Mouse (Mus musculus): ENCODE measurements around the gene Kcnmb2. TPM values are rescaled to one million over a fixed set of nuclear protein-coding genes. Genes with fewer than 3 reads are reported as not detected.

Kcnmb2 gene
- polyA plus RNA-seq, 1 experiment from 2014 or later = 1.3 TPM

DNA sequence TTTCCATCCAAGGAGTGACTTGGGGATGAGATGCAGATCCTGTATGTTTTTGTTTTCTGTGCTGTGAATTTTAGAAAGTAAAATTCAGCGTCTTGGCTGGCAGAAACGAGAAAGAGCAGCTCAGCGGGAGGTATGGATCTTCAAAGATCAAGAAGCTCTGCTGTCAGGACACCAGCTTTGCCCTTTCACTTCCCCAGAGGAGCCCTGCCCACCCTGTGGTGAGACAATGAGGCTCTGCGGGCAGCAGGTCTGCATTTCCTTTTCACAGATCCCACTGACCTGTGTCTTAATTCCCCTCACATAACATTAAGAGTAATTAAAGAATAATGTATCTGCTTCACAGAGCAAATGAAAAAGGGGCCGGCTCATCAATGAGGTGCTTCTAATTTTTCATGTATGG is 226.1 kb downstream of the Kcnmb2 start:
- no peak for ATAC-seq (ENCODE audit: low FRiP score, low TSS enrichment)
- H3K4me3 ChIP-seq (ENCODE audit: low read depth, low read length) = no peak overlapping the region
- 15% methylated on average over 5 of the region's 5 CpGs for WGBS
- H3K9ac ChIP-seq (ENCODE audit: low read length) = no peak overlapping the region
- no peaks in the 10 kb centered on the region for H3K27me3 ChIP-seq (ENCODE audit: control insufficient read depth, insufficient read depth, low read length)
- H3K36me3 ChIP-seq (ENCODE audit: control insufficient read depth, insufficient read depth, low read length) = no peaks in the 10 kb centered on the region
- no peak overlapping the region for H3K27ac ChIP-seq (replicated peaks)
- TF ChIP-seq EP300 (optimal IDR thresholded peaks at IDR 0.05) = no peak
- no peak for TF ChIP-seq CTCF (IDR thresholded peaks at IDR 0.05; ENCODE audit: low read depth)
- H3K4me1 ChIP-seq (replicated peaks; ENCODE audit: control insufficient read depth, insufficient read depth) = no peaks in the 10 kb centered on the region
- DNase-seq (ENCODE audit: low spot score) = no peak
- no peak overlapping the region for H3K4me2 ChIP-seq (replicated peaks; ENCODE audit: low read depth)
- no peaks in the 10 kb centered on the region for H3K9me3 ChIP-seq (ENCODE audit: control insufficient read depth, low read length)

DNA sequence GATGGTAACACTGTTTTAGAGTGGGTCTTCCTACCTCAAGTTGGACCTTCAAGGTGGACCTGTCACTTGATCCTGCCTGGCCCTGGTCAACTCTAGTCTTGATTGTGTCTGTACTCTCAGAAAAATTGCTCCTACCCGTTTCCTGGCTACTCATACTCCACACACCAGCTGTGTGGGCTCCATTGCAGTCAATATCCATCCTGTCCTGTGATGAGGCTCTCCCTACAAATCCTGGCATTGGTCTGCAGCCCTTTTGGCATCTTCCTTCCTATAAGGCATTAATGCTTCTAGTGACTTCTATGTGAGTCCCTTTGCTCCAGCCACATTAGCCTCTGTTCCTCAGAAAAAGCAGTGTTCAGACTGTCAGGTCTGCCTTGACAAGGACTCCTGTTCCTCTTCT is 228.4 kb downstream of the Kcnmb2 start:
- H3K9me3 ChIP-seq (ENCODE audit: control insufficient read depth, low read length) = no peaks in the 10 kb centered on the region
- H3K9ac ChIP-seq (ENCODE audit: low read length) = no peak overlapping the region
- no peak overlapping the region for H3K27ac ChIP-seq (replicated peaks)
- no peaks in the 10 kb centered on the region for H3K27me3 ChIP-seq (ENCODE audit: control insufficient read depth, insufficient read depth, low read length)
- no peak for DNase-seq (ENCODE audit: low spot score)
- 43% methylated on average over 1 of the region's 1 CpGs for WGBS
- H3K4me2 ChIP-seq (replicated peaks; ENCODE audit: low read depth) = no peak overlapping the region
- H3K4me3 ChIP-seq (ENCODE audit: low read depth, low read length) = no peak overlapping the region
- H3K4me1 ChIP-seq (replicated peaks; ENCODE audit: control insufficient read depth, insufficient read depth) = no peaks in the 10 kb centered on the region
- TF ChIP-seq CTCF (IDR thresholded peaks at IDR 0.05; ENCODE audit: low read depth) (no peak), EP300 (optimal IDR thresholded peaks at IDR 0.05) (no peak)
- no peaks in the 10 kb centered on the region for H3K36me3 ChIP-seq (ENCODE audit: control insufficient read depth, insufficient read depth, low read length)
- no peak for ATAC-seq (ENCODE audit: low FRiP score, low TSS enrichment)

DNA sequence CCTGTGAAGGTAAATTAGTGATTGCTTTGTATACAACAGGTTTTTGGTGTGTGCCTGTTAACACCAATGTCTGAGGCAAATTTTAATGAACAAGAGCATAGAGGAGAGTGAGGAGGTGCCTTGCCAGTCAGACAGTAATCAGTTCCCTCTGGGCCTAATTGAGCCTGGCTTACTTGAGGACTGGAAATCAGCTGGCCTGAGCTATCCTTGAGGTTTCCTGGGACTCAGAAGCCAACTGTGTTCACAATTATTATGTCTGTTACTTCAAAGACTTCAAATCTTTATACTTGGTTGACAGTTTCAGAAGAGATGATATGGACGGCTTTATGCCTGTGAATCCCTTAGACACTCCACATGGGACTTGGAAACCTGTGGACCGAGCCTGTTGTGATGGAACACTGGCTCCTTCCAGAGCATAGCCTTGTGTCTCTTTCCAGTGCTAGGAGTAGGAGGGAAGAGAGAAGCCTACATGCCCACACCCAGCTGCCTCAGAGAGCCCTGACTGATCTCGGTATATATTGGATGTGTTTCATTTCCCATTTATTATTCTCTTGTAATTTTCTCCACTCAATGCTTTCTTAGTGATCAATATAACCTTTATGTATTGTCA is 230.2 kb downstream of the Kcnmb2 start:
- Histone ChIP-seq H3K4me1 (replicated peaks; ENCODE audit: control insufficient read depth, insufficient read depth) (no peaks in the 10 kb centered on the region), H3K9ac (ENCODE audit: low read length) (no peak overlapping the region), H3K36me3 (ENCODE audit: control insufficient read depth, insufficient read depth, low read length) (no peaks in the 10 kb centered on the region), H3K27ac (replicated peaks) (no peak overlapping the region), H3K9me3 (ENCODE audit: control insufficient read depth, low read length) (no peaks in the 10 kb centered on the region), H3K4me2 (replicated peaks; ENCODE audit: low read depth) (no peak overlapping the region), H3K4me3 (ENCODE audit: low read depth, low read length) (no peak overlapping the region), H3K27me3 (ENCODE audit: control insufficient read depth, insufficient read depth, low read length) (no peaks in the 10 kb centered on the region)
- ATAC-seq (ENCODE audit: low FRiP score, low TSS enrichment) = no peak
- TF ChIP-seq CTCF (IDR thresholded peaks at IDR 0.05; ENCODE audit: low read depth) (no peak), EP300 (optimal IDR thresholded peaks at IDR 0.05) (no peak)
- DNase-seq (ENCODE audit: low spot score) = no peak
- WGBS = 83% methylated on average over 3 of the region's 3 CpGs

DNA sequence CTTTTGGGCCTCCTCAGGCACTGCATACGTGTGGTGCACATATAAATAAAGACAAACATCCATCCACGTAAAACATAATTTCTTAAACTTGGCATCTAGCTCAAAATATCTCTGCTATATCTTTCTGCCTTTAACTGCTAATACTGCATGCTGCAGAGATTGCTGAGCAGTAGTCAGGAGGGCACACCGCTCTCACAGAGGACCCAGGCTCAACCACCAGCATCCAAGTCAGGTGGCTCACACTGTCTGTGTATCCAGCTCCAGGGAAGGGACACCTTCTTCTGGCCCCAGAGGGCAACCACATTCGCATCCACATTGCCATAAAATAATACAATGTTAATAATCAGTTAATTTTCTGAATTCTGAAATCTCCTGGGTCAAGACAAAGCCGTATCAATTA is 241.9 kb downstream of the Kcnmb2 start:
- ATAC-seq (ENCODE audit: low FRiP score, low TSS enrichment) (no peak), DNase-seq (ENCODE audit: low spot score) (no peak)
- Histone ChIP-seq H3K4me3 (ENCODE audit: low read depth, low read length) (no peak overlapping the region), H3K9ac (ENCODE audit: low read length) (no peak overlapping the region), H3K4me1 (replicated peaks; ENCODE audit: control insufficient read depth, insufficient read depth) (no peaks in the 10 kb centered on the region), H3K27ac (replicated peaks) (no peak overlapping the region), H3K4me2 (replicated peaks; ENCODE audit: low read depth) (no peak overlapping the region), H3K36me3 (ENCODE audit: control insufficient read depth, insufficient read depth, low read length) (no peaks in the 10 kb centered on the region), H3K9me3 (ENCODE audit: control insufficient read depth, low read length) (no peaks in the 10 kb centered on the region), H3K27me3 (ENCODE audit: control insufficient read depth, insufficient read depth, low read length) (no peaks in the 10 kb centered on the region)
- 86% methylated on average over 5 of the region's 5 CpGs for WGBS
- TF ChIP-seq CTCF (IDR thresholded peaks at IDR 0.05; ENCODE audit: low read depth) (no peak), EP300 (optimal IDR thresholded peaks at IDR 0.05) (no peak)

DNA sequence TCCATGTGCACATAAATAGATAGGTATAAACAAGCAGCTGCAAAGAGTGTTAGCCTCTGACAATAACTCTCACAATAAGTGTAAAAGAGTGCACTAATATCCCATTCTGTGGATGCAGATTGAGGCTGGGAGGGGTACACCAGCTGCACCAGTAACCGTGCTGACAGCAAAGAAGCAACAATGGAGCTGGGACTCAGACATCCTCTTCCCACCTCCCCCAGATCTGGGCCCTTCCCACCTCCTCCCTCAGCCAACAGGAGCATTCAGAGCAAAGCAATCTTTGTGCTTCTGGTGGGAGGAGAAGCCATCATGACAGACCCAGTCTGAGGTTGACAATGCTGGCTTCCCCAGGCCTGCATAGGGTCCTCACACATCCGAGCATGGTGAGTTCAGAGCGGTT is 242.3 kb downstream of the Kcnmb2 start:
- H3K27ac ChIP-seq (replicated peaks) = no peak overlapping the region
- DNase-seq (ENCODE audit: low spot score) (no peak), ATAC-seq (ENCODE audit: low FRiP score, low TSS enrichment) (no peak)
- no peak overlapping the region for H3K9ac ChIP-seq (ENCODE audit: low read length)
- H3K36me3 ChIP-seq (ENCODE audit: control insufficient read depth, insufficient read depth, low read length) = no peaks in the 10 kb centered on the region
- H3K9me3 ChIP-seq (ENCODE audit: control insufficient read depth, low read length) = no peaks in the 10 kb centered on the region
- no peak overlapping the region for H3K4me2 ChIP-seq (replicated peaks; ENCODE audit: low read depth)
- 71% methylated on average over 3 of the region's 3 CpGs for WGBS
- no peaks in the 10 kb centered on the region for H3K27me3 ChIP-seq (ENCODE audit: control insufficient read depth, insufficient read depth, low read length)
- H3K4me3 ChIP-seq (ENCODE audit: low read depth, low read length) = no peak overlapping the region
- TF ChIP-seq CTCF (IDR thresholded peaks at IDR 0.05; ENCODE audit: low read depth) = no peak
- no peak for TF ChIP-seq EP300 (optimal IDR thresholded peaks at IDR 0.05)
- H3K4me1 ChIP-seq (replicated peaks; ENCODE audit: control insufficient read depth, insufficient read depth) = no peaks in the 10 kb centered on the region

DNA sequence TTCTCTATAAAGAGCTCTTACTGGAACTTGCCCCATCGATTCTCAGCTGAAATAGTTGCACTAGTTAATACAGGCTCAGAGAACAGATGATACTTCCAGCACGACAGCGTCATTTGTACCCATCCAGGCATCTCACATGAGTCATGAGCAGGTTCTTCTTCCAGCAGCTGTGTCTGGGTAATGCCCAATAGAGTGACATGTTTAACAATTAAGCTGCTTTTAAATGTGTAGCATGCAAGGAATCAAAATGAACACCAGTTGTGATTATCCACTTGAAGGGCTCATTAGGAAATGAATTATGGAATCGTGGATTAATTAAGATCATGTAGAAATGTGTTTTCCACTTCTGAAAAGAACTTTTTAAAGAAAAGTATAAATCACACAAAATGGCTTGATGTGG is 245.4 kb downstream of the Kcnmb2 start:
- no peak for TF ChIP-seq CTCF (IDR thresholded peaks at IDR 0.05; ENCODE audit: low read depth)
- no peak for TF ChIP-seq EP300 (optimal IDR thresholded peaks at IDR 0.05)
- no peak overlapping the region for H3K4me2 ChIP-seq (replicated peaks; ENCODE audit: low read depth)
- WGBS = 87% methylated on average over 4 of the region's 4 CpGs
- DNase-seq (ENCODE audit: low spot score) = no peak
- no peak overlapping the region for H3K4me3 ChIP-seq (ENCODE audit: low read depth, low read length)
- H3K27ac ChIP-seq (replicated peaks) = no peak overlapping the region
- H3K9me3 ChIP-seq (ENCODE audit: control insufficient read depth, low read length) = no peaks in the 10 kb centered on the region
- H3K36me3 ChIP-seq (ENCODE audit: control insufficient read depth, insufficient read depth, low read length) = no peaks in the 10 kb centered on the region
- no peaks in the 10 kb centered on the region for H3K4me1 ChIP-seq (replicated peaks; ENCODE audit: control insufficient read depth, insufficient read depth)
- ATAC-seq (ENCODE audit: low FRiP score, low TSS enrichment) = no peak
- H3K27me3 ChIP-seq (ENCODE audit: control insufficient read depth, insufficient read depth, low read length) = no peaks in the 10 kb centered on the region
- no peak overlapping the region for H3K9ac ChIP-seq (ENCODE audit: low read length)
